Mouse (Mus musculus) brown adipose tissue, adult 24 weeks (tissue): ENCODE data around the gene Snca. TPM values are rescaled to one million over a fixed set of nuclear protein-coding genes. Genes with fewer than 3 reads are reported as not detected.
"Not testable (repeated sequence)": the region's sequence is repeated elsewhere in the genome, so short reads cannot be mapped to it uniquely, and the experiment has no call there.

ENCODE experiments used
- H3K27ac ChIP-seq: fragments of 200-500 bp; replicated peaks from 2 replicates; pipeline ENCODE4 v1.5.1; 2012; ENCODE audit warnings: low read depth, mild to moderate bottlenecking, low read length
- H3K4me1 ChIP-seq: fragments of 200-500 bp; 2 replicates; pipeline ENCODE4 v1.6.1; 2012; ENCODE audit warnings: low read length, mixed read lengths; ENCODE audit not compliant: control insufficient read depth, insufficient read depth, insufficient read length
- H3K4me3 ChIP-seq: fragments of 200-500 bp; 2 replicates; pipeline ENCODE4 v1.5.1; 2012; ENCODE audit warnings: low read depth, mild to moderate bottlenecking, low read length, moderate library complexity; ENCODE audit not compliant: insufficient read depth
- polyA plus RNA-seq: library from polyadenylated mRNA; stranded (reverse); fragments of >200 nt; gene quantifications from 2 replicates; pipeline ENCODE4 v1.2.4, GENCODE M21; 2012; ENCODE audit not compliant: missing spikeins, insufficient read depth, insufficient read length

Gene Snca
- polyA plus RNA-seq, 1 experiment: 1.2 TPM

DNA sequence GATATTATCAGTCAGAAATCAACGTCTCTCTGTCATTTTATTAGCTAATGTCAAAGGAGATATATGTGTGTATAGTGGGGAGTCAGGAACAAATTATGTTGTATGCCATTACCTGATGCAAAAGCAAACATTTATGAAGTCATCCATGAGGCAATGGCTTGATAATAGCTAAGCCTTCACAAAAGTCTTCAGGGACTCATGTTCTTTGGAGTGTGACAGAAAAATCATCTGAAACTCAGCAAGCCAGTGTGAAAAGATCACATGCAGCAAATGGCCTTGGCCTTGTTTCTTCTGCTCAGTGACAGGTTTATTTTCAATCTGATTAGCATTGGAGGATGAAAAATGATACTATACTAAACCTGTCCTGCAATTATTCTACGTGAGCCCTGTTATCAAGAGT lies 67.9 kb downstream of the Snca start:
- Histone ChIP-seq H3K4me1 (no peaks in the 10 kb centered on the region), H3K4me3 (no peak overlapping the region), H3K27ac (no peak overlapping the region)

DNA sequence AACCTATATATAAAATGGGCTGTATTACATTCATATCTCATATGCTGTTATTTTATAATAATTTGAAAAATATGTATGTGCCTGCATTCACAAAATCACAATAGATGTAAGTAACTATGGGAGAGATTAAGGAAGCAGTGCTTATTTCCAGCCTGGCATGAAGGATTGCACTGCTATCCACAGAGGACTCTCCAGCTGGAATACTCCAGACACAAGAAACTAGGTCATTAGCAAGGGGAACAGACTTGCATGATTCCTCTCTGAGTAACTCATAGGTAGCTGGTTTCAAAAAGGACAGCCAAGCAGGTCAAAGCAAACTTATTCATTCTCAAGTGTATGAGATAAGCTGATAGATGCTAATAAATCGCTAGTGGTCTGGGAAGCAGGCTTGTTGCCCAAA lies 74.7 kb downstream of the Snca start:
- Histone ChIP-seq H3K4me1 (no peaks in the 10 kb centered on the region), H3K27ac (no peak overlapping the region), H3K4me3 (no peak overlapping the region)

DNA sequence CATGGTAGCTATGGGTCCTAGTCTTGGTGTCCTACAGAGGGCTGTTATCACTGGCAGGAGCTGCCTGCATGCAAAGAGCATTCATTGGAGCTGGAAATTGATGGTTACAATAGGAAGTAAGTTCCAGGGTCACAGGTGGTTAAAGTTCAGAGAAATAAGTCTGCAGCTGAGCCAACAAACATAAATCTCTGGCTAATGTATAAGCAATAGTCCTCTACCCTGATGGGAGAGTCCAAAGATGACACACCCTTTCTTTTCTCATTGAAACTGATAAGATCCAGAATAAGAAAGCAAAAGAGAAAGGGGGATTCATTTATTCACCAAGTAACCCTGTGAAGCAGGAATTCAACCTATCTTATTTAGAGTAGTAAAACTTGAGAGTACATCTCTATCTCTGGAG lies 83.7 kb downstream of the Snca start:
- H3K27ac ChIP-seq: no peak overlapping the region
- H3K4me1 ChIP-seq: no peaks in the 10 kb centered on the region
- H3K4me3 ChIP-seq: no peak overlapping the region

DNA sequence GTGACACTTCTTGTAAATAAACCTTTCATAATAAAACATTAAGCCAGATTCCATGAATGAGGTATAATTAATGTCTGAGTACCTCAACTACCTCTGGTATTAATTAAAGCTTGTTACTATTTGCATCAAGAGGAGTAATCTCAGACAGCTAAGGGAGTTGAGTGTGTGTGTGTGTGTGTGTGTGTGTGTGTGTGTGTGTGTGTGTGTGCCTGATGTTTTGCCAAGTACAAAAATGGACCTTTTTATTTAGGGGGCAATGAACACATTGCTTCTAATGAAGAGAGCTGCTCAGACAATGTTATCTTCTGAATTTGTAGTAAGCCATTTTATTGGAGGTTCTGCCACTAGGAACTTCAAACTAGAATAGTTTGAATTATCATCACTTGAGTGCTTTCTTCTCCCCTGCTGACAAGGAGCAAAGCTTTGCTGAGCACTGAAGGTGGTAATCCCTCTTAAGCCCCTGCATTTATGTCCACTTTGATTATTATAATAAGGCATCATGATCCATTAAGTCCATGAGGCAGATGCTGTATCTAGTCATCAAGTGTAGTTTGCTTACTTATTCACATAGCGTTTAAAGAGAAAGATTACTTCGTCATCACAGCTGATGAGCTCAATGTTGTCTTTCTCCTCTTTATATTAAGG lies 88.1 kb downstream of the Snca start:
- no peak overlapping the region for H3K4me3 ChIP-seq
- no peak overlapping the region for H3K27ac ChIP-seq

DNA sequence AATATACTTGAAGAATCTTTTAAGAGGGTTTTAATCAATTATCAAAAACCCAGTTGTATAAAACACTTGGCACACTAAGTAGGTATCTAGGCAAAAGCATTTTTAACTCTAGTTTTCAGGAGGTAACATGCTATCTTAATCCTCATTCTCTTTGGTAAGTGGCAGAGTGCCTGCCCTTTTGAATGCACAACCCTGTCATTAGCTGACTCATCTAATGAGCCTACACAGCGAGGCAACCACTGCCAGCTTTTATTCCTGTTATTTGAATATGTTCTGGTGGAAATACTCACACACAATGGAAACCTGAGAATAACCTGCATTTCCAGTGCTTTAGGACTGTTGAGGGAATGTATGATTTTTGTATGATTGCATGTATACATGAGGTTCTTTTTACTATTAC lies 89.9 kb downstream of the Snca start:
- H3K27ac ChIP-seq: no peak overlapping the region
- no peak overlapping the region for H3K4me3 ChIP-seq
- no peaks in the 10 kb centered on the region for H3K4me1 ChIP-seq

More for the DNA sequence above, 88.1 kb downstream of the Snca start:
- no peaks in the 10 kb centered on the region for H3K4me1 ChIP-seq

DNA sequence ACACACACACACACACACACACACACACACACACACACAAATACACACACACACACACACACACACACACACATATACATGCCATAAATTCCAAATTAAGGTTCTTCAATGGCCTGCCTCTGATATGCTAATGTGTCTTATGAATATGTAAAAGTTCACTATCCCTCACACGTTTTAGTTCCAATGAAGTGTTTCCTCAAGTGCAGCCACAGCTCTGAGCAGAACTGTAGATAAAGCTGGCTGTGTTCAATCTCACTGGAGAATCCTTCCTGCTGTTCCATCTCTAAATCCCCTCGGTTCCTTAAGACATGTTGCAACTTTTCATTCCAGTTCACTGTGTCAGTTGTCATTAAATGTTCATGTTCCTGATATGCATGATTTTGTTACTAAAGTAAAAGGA lies 98.5 kb downstream of the Snca start:
- Histone ChIP-seq H3K27ac (no peak overlapping the region), H3K4me1 (no peaks in the 10 kb centered on the region), H3K4me3 (no peak overlapping the region)

DNA sequence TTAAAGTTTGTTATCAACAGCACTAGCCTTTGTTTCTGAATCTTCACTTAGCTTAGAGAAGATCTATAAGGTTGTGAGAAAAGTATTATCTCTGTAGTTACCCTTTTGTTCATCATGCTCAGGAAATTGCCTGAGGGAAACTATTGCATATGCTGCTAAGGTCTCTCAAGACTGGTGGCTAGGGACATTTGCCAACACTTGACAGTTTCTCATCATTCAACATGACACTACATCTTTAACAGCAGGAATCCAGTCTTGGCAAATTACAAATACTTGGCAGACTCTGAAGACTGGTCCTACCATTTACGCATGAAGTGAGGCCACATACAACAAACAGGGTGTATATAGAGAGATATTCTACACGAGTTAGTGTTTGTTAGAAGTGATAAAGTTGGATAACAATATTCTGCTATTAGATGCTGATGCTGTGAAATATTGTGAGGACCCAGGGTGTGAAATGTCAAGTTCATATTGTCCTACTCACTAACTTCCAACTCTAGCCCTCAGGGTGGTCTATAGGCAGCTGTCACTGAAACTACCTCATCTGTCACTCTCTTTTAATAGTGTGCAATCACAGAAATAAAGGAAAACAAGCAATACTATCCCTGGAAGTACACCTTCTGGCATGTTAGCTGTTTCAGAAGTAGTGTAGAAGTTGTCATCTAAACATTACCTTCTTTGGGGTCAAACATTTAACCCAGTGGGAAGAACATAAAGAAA lies 105.4 kb downstream of the Snca start:
- H3K27ac ChIP-seq: no peak overlapping the region
- no peak overlapping the region for H3K4me3 ChIP-seq
- no peaks in the 10 kb centered on the region for H3K4me1 ChIP-seq

DNA sequence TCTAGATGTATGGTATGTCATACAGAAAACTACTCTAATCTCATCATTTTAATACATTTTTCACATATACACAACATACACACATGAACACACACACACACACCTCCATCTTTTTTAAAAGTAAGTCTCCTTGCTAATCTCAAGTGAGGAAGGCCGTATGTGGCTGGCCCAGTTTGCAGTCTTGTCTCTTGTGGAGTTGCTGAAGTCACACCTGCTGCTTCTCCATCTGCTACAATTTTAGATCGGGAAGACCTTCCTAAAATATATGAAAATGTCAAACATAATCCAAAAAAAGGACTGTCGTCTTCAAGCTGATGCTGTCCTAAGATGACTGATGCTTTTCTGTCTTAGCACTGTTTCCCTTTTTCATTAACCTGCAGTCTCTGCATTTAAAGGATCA lies 112.1 kb downstream of the Snca start:
- Histone ChIP-seq H3K4me3 (no peak overlapping the region), H3K4me1 (no peaks in the 10 kb centered on the region), H3K27ac (no peak overlapping the region)

DNA sequence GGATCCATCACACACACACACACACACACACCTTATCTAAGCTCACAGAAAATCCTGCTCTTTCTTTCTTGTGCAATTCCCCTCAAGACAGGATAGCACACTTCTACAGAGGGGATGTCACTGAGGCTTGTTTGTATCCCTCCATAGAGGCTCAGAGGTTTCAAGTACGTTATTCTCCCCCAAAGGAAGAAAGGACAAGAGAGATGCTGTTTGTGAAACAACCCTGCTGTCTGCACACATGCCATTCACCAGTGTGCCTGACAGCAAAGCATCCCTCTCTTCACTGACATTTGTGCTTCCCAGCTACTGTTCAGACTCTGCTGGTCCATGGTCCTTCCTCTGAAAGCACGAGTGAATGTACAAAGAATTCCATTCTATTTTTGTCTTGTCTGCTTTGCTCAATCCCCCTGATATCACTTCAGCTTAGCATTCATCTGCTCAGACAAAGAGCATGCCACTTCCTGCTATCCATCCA lies 119.6 kb downstream of the Snca start:
- Histone ChIP-seq H3K27ac (no peak overlapping the region), H3K4me3 (no peak overlapping the region), H3K4me1 (no peaks in the 10 kb centered on the region)

DNA sequence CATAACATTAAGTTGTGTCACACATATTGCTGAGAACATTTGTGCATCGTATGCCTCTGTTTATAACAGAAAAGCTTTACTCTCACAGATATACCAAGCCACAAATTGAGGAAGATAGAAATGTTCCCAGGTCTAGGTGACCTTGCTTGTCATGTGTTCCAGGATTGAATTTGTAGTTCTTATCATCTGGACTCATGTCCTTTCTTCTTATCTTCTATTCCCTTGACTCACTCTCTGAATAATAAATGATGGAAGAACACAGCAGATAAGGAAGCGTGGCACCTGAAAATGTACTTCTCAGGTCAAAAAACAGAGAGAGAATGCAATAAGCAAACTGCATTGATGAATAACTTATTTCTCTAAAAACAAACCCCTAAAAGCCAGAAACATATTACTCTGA lies 131.6 kb downstream of the Snca start:
- Histone ChIP-seq H3K27ac (no peak overlapping the region), H3K4me1 (no peaks in the 10 kb centered on the region), H3K4me3 (no peak overlapping the region)

DNA sequence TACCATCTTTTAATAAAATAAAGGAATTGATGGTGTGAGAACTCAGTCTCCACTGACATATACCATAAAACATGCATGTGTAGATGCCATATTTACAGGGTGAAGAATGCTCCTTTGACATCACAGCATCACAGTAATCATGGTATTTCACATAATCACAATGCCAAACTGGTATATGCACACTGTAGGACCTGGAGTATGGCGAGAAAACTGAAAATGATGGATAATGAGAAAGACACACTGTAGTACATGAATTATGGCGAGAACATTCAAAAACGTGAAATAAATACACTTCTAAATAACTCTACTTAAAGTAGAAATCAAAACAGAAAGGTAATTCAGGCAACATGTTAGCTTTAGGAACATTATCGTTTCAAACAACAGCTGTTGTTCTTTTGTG lies 142.6 kb downstream of the Snca start:
- H3K27ac ChIP-seq, H3K4me1 ChIP-seq, H3K4me3 ChIP-seq: not testable (repeated sequence)

DNA sequence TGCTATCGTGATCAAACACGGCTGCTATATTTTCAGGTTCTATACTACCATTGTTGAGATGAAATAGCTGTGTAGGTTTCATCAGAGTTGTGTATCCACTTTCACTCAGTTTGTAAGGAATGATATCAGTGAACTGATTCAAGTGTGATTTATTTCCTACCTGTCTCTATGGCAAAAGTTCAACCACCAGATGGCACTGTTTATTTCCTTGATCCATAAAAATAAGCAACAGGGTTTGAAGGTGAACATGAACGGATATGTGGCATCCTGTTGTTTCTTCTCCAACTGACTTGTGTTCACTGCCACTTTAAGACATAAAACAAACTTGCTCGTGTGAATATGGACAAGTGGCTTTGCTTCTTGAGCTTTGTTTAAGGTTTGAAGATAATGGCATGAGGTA lies 147.4 kb downstream of the Snca start:
- Histone ChIP-seq H3K27ac (no peak overlapping the region), H3K4me1 (no peaks in the 10 kb centered on the region), H3K4me3 (no peak overlapping the region)

Other genes starting within 250 kb of the Snca start
- 0.33 and 2.9 TPM in 2 replicates for gene Mmrn1, start 95.1 kb upstream of the Snca start, polyA plus RNA-seq